Mouse (Mus musculus): ENCODE measurements around the gene Irf2bp2. TPM values are rescaled to one million over a fixed set of nuclear protein-coding genes. Genes with fewer than 3 reads are reported as not detected.

Irf2bp2 gene
- polyA plus RNA-seq, 1 experiment from 2014 or later: 9.7 TPM

- Histone ChIP-seq H3K36me3 (ENCODE audit: control insufficient read depth, insufficient read depth, low read length) (no peaks in the 10 kb centered on the region), H3K9me3 (ENCODE audit: control insufficient read depth, low read depth, low read length) (no peaks in the 10 kb centered on the region), H3K27ac (ENCODE audit: low read length) (no peak overlapping the region), H3K4me1 (ENCODE audit: control insufficient read depth, insufficient read depth, low read length) (peaks cover 15% of the 10 kb centered on the region), H3K4me3 (ENCODE audit: low read depth, low read length) (no peak overlapping the region), H3K27me3 (ENCODE audit: control insufficient read depth, insufficient read depth, low read length) (no peaks in the 10 kb centered on the region), H3K9ac (replicated peaks; ENCODE audit: low read depth, low read length) (no peak overlapping the region), H3K4me2 (replicated peaks; ENCODE audit: low read depth, low read length) (no peak overlapping the region)
- ATAC-seq (ENCODE audit: insufficient number of reproducible peaks, insufficient read depth, low FRiP score, low read depth): no peak
- 55% methylated on average over 5 of the region's 5 CpGs for WGBS
These were observed 19.4 kb upstream of the Irf2bp2 start for GRCm38 (mm10) chr8:126613143-126613542.

GRCm38 (mm10) chr8:126612739-126613138 is 19.0 kb upstream of the Irf2bp2 start:
- peaks cover 15% of the 10 kb centered on the region for H3K4me1 ChIP-seq (ENCODE audit: control insufficient read depth, insufficient read depth, low read length)
- H3K9me3 ChIP-seq (ENCODE audit: control insufficient read depth, low read depth, low read length): no peaks in the 10 kb centered on the region
- no peak for ATAC-seq (ENCODE audit: insufficient number of reproducible peaks, insufficient read depth, low FRiP score, low read depth)
- no peaks in the 10 kb centered on the region for H3K36me3 ChIP-seq (ENCODE audit: control insufficient read depth, insufficient read depth, low read length)
- H3K27ac ChIP-seq (ENCODE audit: low read length): no peak overlapping the region
- no peak overlapping the region for H3K4me2 ChIP-seq (replicated peaks; ENCODE audit: low read depth, low read length)
- no peak overlapping the region for H3K9ac ChIP-seq (replicated peaks; ENCODE audit: low read depth, low read length)
- H3K27me3 ChIP-seq (ENCODE audit: control insufficient read depth, insufficient read depth, low read length): no peaks in the 10 kb centered on the region
- WGBS: 85% methylated on average over 3 of the region's 3 CpGs
- H3K4me3 ChIP-seq (ENCODE audit: low read depth, low read length): no peak overlapping the region

GRCm38 (mm10) chr8:126610713-126611112 is 16.9 kb upstream of the Irf2bp2 start:
- Histone ChIP-seq H3K27me3 (ENCODE audit: control insufficient read depth, insufficient read depth, low read length) (no peaks in the 10 kb centered on the region), H3K9me3 (ENCODE audit: control insufficient read depth, low read depth, low read length) (no peaks in the 10 kb centered on the region), H3K9ac (replicated peaks; ENCODE audit: low read depth, low read length) (no peak overlapping the region), H3K36me3 (ENCODE audit: control insufficient read depth, insufficient read depth, low read length) (no peaks in the 10 kb centered on the region), H3K4me1 (ENCODE audit: control insufficient read depth, insufficient read depth, low read length) (peaks cover 15% of the 10 kb centered on the region), H3K4me2 (replicated peaks; ENCODE audit: low read depth, low read length) (no peak overlapping the region), H3K27ac (ENCODE audit: low read length) (peak overlapping the region; percentile 13; the same call in 1 of the 2 replicates), H3K4me3 (ENCODE audit: low read depth, low read length) (no peak overlapping the region)
- 14% methylated on average over 3 of the region's 3 CpGs for WGBS
- no peak for ATAC-seq (ENCODE audit: insufficient number of reproducible peaks, insufficient read depth, low FRiP score, low read depth)

- WGBS: 65% methylated on average over 11 of the region's 11 CpGs
- H3K9ac ChIP-seq (replicated peaks; ENCODE audit: low read depth, low read length): no peak overlapping the region
- H3K27ac ChIP-seq (ENCODE audit: low read length): peak overlapping the region; percentile 52; the same call in 1 of the 2 replicates
- no peaks in the 10 kb centered on the region for H3K36me3 ChIP-seq (ENCODE audit: control insufficient read depth, insufficient read depth, low read length)
- H3K9me3 ChIP-seq (ENCODE audit: control insufficient read depth, low read depth, low read length): no peaks in the 10 kb centered on the region
- H3K4me2 ChIP-seq (replicated peaks; ENCODE audit: low read depth, low read length): no peak overlapping the region
- peak; percentile 84 for ATAC-seq (ENCODE audit: insufficient number of reproducible peaks, insufficient read depth, low FRiP score, low read depth)
- H3K4me1 ChIP-seq (ENCODE audit: control insufficient read depth, insufficient read depth, low read length): peaks cover 6% of the 10 kb centered on the region
- no peak overlapping the region for H3K4me3 ChIP-seq (ENCODE audit: low read depth, low read length)
- no peaks in the 10 kb centered on the region for H3K27me3 ChIP-seq (ENCODE audit: control insufficient read depth, insufficient read depth, low read length)
These were observed 15.9 kb upstream of the Irf2bp2 start for GRCm38 (mm10) chr8:126609556-126610263.

GRCm38 (mm10) chr8:126603241-126603947 is 9.6 kb upstream of the Irf2bp2 start:
- WGBS: 28% methylated on average over 8 of the region's 8 CpGs
- H3K4me1 ChIP-seq (ENCODE audit: control insufficient read depth, insufficient read depth, low read length): peaks cover 20% of the 10 kb centered on the region
- H3K9ac ChIP-seq (replicated peaks; ENCODE audit: low read depth, low read length): no peak overlapping the region
- H3K27ac ChIP-seq (ENCODE audit: low read length): peak overlapping the region; percentile 82; the same call in 1 of the 2 replicates
- H3K27me3 ChIP-seq (ENCODE audit: control insufficient read depth, insufficient read depth, low read length): no peaks in the 10 kb centered on the region
- H3K9me3 ChIP-seq (ENCODE audit: control insufficient read depth, low read depth, low read length): no peaks in the 10 kb centered on the region
- peak; percentile 26; the same call in 1 of the 2 replicates for ATAC-seq (ENCODE audit: insufficient number of reproducible peaks, insufficient read depth, low FRiP score, low read depth)
- H3K36me3 ChIP-seq (ENCODE audit: control insufficient read depth, insufficient read depth, low read length): no peaks in the 10 kb centered on the region
- no peak overlapping the region for H3K4me3 ChIP-seq (ENCODE audit: low read depth, low read length)
- H3K4me2 ChIP-seq (replicated peaks; ENCODE audit: low read depth, low read length): no peak overlapping the region

GRCm38 (mm10) chr8:126602641-126603040 is 8.9 kb upstream of the Irf2bp2 start:
- peaks cover 26% of the 10 kb centered on the region for H3K4me1 ChIP-seq (ENCODE audit: control insufficient read depth, insufficient read depth, low read length)
- no peaks in the 10 kb centered on the region for H3K9me3 ChIP-seq (ENCODE audit: control insufficient read depth, low read depth, low read length)
- no peak; the same call in 1 of the 2 replicates for ATAC-seq (ENCODE audit: insufficient number of reproducible peaks, insufficient read depth, low FRiP score, low read depth)
- no peak overlapping the region for H3K9ac ChIP-seq (replicated peaks; ENCODE audit: low read depth, low read length)
- H3K4me3 ChIP-seq (ENCODE audit: low read depth, low read length): no peak overlapping the region
- H3K36me3 ChIP-seq (ENCODE audit: control insufficient read depth, insufficient read depth, low read length): no peaks in the 10 kb centered on the region
- H3K27me3 ChIP-seq (ENCODE audit: control insufficient read depth, insufficient read depth, low read length): no peaks in the 10 kb centered on the region
- WGBS: 61% methylated on average over 8 of the region's 8 CpGs
- no peak overlapping the region for H3K4me2 ChIP-seq (replicated peaks; ENCODE audit: low read depth, low read length)
- H3K27ac ChIP-seq (ENCODE audit: low read length): peak overlapping the region; percentile 82; the same call in 1 of the 2 replicates

- H3K9me3 ChIP-seq (ENCODE audit: control insufficient read depth, low read depth, low read length): no peaks in the 10 kb centered on the region
- no peak for ATAC-seq (ENCODE audit: insufficient number of reproducible peaks, insufficient read depth, low FRiP score, low read depth)
- H3K4me1 ChIP-seq (ENCODE audit: control insufficient read depth, insufficient read depth, low read length): peaks cover 39% of the 10 kb centered on the region
- H3K27ac ChIP-seq (ENCODE audit: low read length): peak overlapping the region; percentile 44; the same call in 1 of the 2 replicates
- no peak overlapping the region for H3K4me3 ChIP-seq (ENCODE audit: low read depth, low read length)
- no peaks in the 10 kb centered on the region for H3K36me3 ChIP-seq (ENCODE audit: control insufficient read depth, insufficient read depth, low read length)
- no peak overlapping the region for H3K4me2 ChIP-seq (replicated peaks; ENCODE audit: low read depth, low read length)
- 42% methylated on average over 5 of the region's 5 CpGs for WGBS
- H3K27me3 ChIP-seq (ENCODE audit: control insufficient read depth, insufficient read depth, low read length): no peaks in the 10 kb centered on the region
- H3K9ac ChIP-seq (replicated peaks; ENCODE audit: low read depth, low read length): no peak overlapping the region
These were observed 7.5 kb upstream of the Irf2bp2 start for GRCm38 (mm10) chr8:126601325-126601724.

- Histone ChIP-seq H3K4me3 (ENCODE audit: low read depth, low read length) (no peak overlapping the region), H3K27ac (ENCODE audit: low read length) (no peak overlapping the region), H3K9me3 (ENCODE audit: control insufficient read depth, low read depth, low read length) (no peaks in the 10 kb centered on the region), H3K36me3 (ENCODE audit: control insufficient read depth, insufficient read depth, low read length) (no peaks in the 10 kb centered on the region), H3K27me3 (ENCODE audit: control insufficient read depth, insufficient read depth, low read length) (no peaks in the 10 kb centered on the region), H3K4me2 (replicated peaks; ENCODE audit: low read depth, low read length) (no peak overlapping the region), H3K9ac (replicated peaks; ENCODE audit: low read depth, low read length) (no peak overlapping the region), H3K4me1 (ENCODE audit: control insufficient read depth, insufficient read depth, low read length) (peaks cover 39% of the 10 kb centered on the region)
- WGBS: 7% methylated on average over 7 of the region's 7 CpGs
- no peak for ATAC-seq (ENCODE audit: insufficient number of reproducible peaks, insufficient read depth, low FRiP score, low read depth)
These were observed 7.0 kb upstream of the Irf2bp2 start for GRCm38 (mm10) chr8:126600816-126601243.

Data from stomach, embryonic 14.5 days (tissue).